Mouse (Mus musculus) liver, embryonic 14.5 days (tissue): Measurements from ENCODE around the gene Cacnb4. TPM values are rescaled to one million over a fixed set of nuclear protein-coding genes. Genes with fewer than 3 reads are reported as not detected.

Experiments used
- ATAC-seq: fragments of 200-750 bp; cut with Nextera tagmentation; 2 replicates; pipeline ENCODE4 v1.8.0; 2017; ENCODE audit warnings: moderate number of reproducible peaks, mild to moderate bottlenecking, moderate library complexity; ENCODE audit not compliant: insufficient read depth
- DNase-seq, 3 experiments: peaks; one replicate each; pipeline ENCODE4 v3.0.0-alpha.2; 2012 to 2013; ENCODE audit warnings: low read depth in 3 of 3, low spot score in 3 of 3
- H3K27ac ChIP-seq: fragments of 300-500 bp; sonication (generic); 2 replicates; pipeline ENCODE4 v1.5.1; 2014; ENCODE audit warnings: moderate library complexity, mild to moderate bottlenecking, control low read depth, inconsistent platforms
- H3K27me3 ChIP-seq: fragments of 300-500 bp; sonication (generic); 2 replicates; pipeline ENCODE4 v1.6.1; 2014; ENCODE audit warnings: mild to moderate bottlenecking, low read length, moderate library complexity; ENCODE audit not compliant: control insufficient read depth, insufficient read depth
- H3K36me3 ChIP-seq: fragments of 300-500 bp; sonication (generic); replicated peaks from 2 replicates; pipeline ENCODE4 v1.6.1; 2014; ENCODE audit warnings: low read depth; ENCODE audit not compliant: control insufficient read depth, insufficient read depth
- H3K4me1 ChIP-seq, 2 experiments: fragments of 200-500 bp in 1 of 2; fragments of 300-500 bp in 1 of 2; sonication (generic) in 1 of 2; replicated peaks; 2 replicates each; pipeline ENCODE4 v1.6.1; 2012 to 2014; ENCODE audit warnings: antibody characterized with exemption in 1 of 2, inconsistent platforms in 1 of 2, low read length in 1 of 2; ENCODE audit not compliant: control insufficient read depth in 2 of 2, insufficient read depth in 2 of 2
- H3K4me2 ChIP-seq: fragments of 300-500 bp; sonication (generic); 2 replicates; pipeline ENCODE4 v1.6.1; 2014; ENCODE audit warnings: low read depth, mild to moderate bottlenecking, control low read depth, moderate library complexity
- H3K4me3 ChIP-seq, 2 experiments: fragments of 200-500 bp in 1 of 2; fragments of 300-500 bp in 1 of 2; sonication (generic) in 1 of 2; 2 replicates each; pipeline ENCODE4 v1.5.1; 2012 to 2014; ENCODE audit warnings: low read depth in 2 of 2, low read length in 2 of 2, mild to moderate bottlenecking in 2 of 2, control low read depth in 1 of 2, inconsistent platforms in 1 of 2, moderate library complexity in 1 of 2; ENCODE audit not compliant: insufficient read depth in 1 of 2
- H3K9ac ChIP-seq: fragments of 300-500 bp; sonication (generic); replicated peaks from 2 replicates; pipeline ENCODE4 v1.6.1; 2014; ENCODE audit warnings: mild to moderate bottlenecking, control low read depth, moderate library complexity
- H3K9me3 ChIP-seq: fragments of 300-500 bp; sonication (generic); 2 replicates; pipeline ENCODE4 v1.6.1; 2016; ENCODE audit warnings: low read length, mixed read lengths; ENCODE audit not compliant: control insufficient read depth
- CTCF ChIP-seq: IDR thresholded peaks from 2 replicates; pipeline ENCODE4 v1.5.1; 2016; ENCODE audit warnings: antibody characterized with exemption, low read depth, control low read depth
- EP300 ChIP-seq: IDR thresholded peaks from 2 replicates; pipeline ENCODE4 v1.6.1; 2016; ENCODE audit warnings: antibody characterized with exemption, low read depth
- WGBS: fragments of 180-500 bp; shearing (Covaris S2); extraction: QIAGEN DNeasy Blood & Tissue Kit; methylation state at CpG from one replicate; pipeline ENCODE4 v1.1.7; 2014; ENCODE audit not compliant: insufficient replicate concordance; 5-methylcytosine and 5-hydroxymethylcytosine counted together
- polyA plus RNA-seq, 2 experiments: library from polyadenylated mRNA; depleted of rRNA in 1 of 2; stranded (reverse) in 1 of 2; unstranded in 1 of 2; fragments of >200 nt; fragmentation: Nextera tagmentation in 1 of 2; extraction: Ambion mirVana in 1 of 2; gene quantifications; 2 replicates each; pipeline versions ENCODE4 v1.2.1 to v1.2.3; 2012 to 2014

Gene Cacnb4
- polyA plus RNA-seq, 2 experiments, result 0.06 to 0.19 TPM

- Histone ChIP-seq H3K4me3 (peak within 1 kb of the TSS; percentile 75 to 96), H3K27ac (peak within 1 kb of the TSS; percentile 67), H3K9ac (peak within 1 kb of the TSS; percentile 95), H3K36me3 (no peaks in the 10 kb centered on the region), H3K4me2 (peak within 1 kb of the TSS; percentile 78), H3K4me1 (peaks cover 19 to 31% of the 10 kb centered on the region in 2 experiments), H3K9me3 (no peaks in the 10 kb centered on the region), H3K27me3 (no peaks in the 10 kb centered on the region)
- TF ChIP-seq EP300 (no peak), CTCF (no peak)
- ATAC-seq (peak; percentile 94), DNase-seq (peak; percentile 67 to 80 (median 72))
- under 1% methylated on average over 57 of the region's 57 CpGs for WGBS
These were observed 251.7 kb downstream of the Cacnb4 start, which contains the start of gene Arl5a for GRCm38 (mm10) chr2:52424747-52425522. Gene Arl5a (minus strand): TSS chr2:52424901.

GRCm38 (mm10) chr2:52424248-52424728 is 252.3 kb downstream of the Cacnb4 start:
- no peaks in the 10 kb centered on the region for H3K36me3 ChIP-seq
- peak overlapping the region; percentile 95 for H3K9ac ChIP-seq
- no peaks in the 10 kb centered on the region for H3K27me3 ChIP-seq
- no peaks in the 10 kb centered on the region for H3K9me3 ChIP-seq
- peaks cover 22 to 33% of the 10 kb centered on the region in 2 experiments for H3K4me1 ChIP-seq
- WGBS, result under 1% methylated on average over 42 of the region's 42 CpGs
- peak overlapping the region; percentile 67 for H3K27ac ChIP-seq
- H3K4me2 ChIP-seq, result peak overlapping the region; percentile 77
- ATAC-seq (peak; percentile 70), DNase-seq (peak in 2 of 3 experiments; percentile 22 to 36)
- TF ChIP-seq CTCF (peak; percentile 22; the same call in 1 of the 2 replicates), EP300 (no peak)
- peak overlapping the region; percentile 75 to 96 for H3K4me3 ChIP-seq

- Histone ChIP-seq H3K4me3 (peak overlapping the region; percentile 75 to 96), H3K4me1 (peaks cover 23 to 34% of the 10 kb centered on the region in 2 experiments), H3K36me3 (no peaks in the 10 kb centered on the region), H3K9me3 (no peaks in the 10 kb centered on the region), H3K27me3 (no peaks in the 10 kb centered on the region), H3K4me2 (peak overlapping the region; percentile 77), H3K27ac (peak overlapping the region; percentile 67), H3K9ac (peak overlapping the region; percentile 95)
- ATAC-seq (no peak), DNase-seq (no peak)
- TF ChIP-seq CTCF (no peak), EP300 (no peak)
- WGBS, result 2% methylated on average over 16 of the region's 16 CpGs
These were observed 252.9 kb downstream of the Cacnb4 start for GRCm38 (mm10) chr2:52423611-52424247.

GRCm38 (mm10) chr2:52422871-52423610 is 253.6 kb downstream of the Cacnb4 start:
- H3K4me2 ChIP-seq, result peak overlapping the region; percentile 77
- peak overlapping the region; percentile 67 for H3K27ac ChIP-seq
- no peaks in the 10 kb centered on the region for H3K27me3 ChIP-seq
- TF ChIP-seq EP300 (no peak), CTCF (no peak)
- H3K9ac ChIP-seq, result peak overlapping the region; percentile 95
- no peaks in the 10 kb centered on the region for H3K9me3 ChIP-seq
- peaks cover 23 to 34% of the 10 kb centered on the region in 2 experiments for H3K4me1 ChIP-seq
- peak overlapping the region; percentile 75 to 96 for H3K4me3 ChIP-seq
- ATAC-seq (no peak), DNase-seq (no peak)
- WGBS, result 36% methylated on average over 8 of the region's 8 CpGs
- no peaks in the 10 kb centered on the region for H3K36me3 ChIP-seq
